Mouse (Mus musculus): ENCODE measurements around the gene Gdpgp1.

DNA sequence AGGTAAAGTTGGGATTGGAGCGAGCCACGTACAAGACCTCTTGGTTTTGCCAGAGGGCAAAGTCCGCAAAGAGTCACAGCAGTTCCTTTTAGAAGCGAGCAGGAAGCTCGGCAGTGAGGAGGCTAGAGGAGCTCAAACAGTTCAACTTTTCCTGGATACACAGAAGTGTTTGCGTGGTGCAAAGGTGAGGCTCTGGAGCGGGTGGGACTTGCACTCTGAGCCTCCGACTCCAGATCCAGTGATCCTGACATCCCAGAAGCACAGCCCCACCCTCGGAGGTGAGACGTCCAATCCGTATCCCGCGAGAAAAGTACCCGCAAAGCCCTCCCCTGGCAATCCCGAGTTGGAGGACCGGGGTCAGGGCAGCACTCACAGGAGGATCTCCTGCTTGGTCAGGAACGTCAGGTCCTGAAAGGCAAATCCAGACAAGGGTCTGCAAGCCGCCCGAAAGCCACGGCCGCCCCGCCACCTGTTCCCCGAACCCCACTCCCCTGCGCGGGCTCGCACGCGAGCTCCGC is 635 bp upstream of the Gdpgp1 start:
- TF ChIP-seq CTCF (IDR thresholded peaks at IDR 0.05; ENCODE audit: borderline replicate concordance, extremely low read depth, insufficient read depth, insufficient read length) (no peak), POLR2A (IDR thresholded peaks at IDR 0.05; ENCODE audit: borderline replicate concordance, extremely low read depth, insufficient read depth, insufficient read length, poor library complexity, severe bottlenecking) (no peak)
